Mouse (Mus musculus) macrophage (primary cell): Measurements from ENCODE around the gene Slc36a1. TPM values are rescaled to one million over a fixed set of nuclear protein-coding genes. Genes with fewer than 3 reads are reported as not detected.

Experiments
- H3K27ac ChIP-seq: fragments of 350-480 bp; formaldehyde crosslinking; 2 replicates; pipeline ENCODE4 v1.9.0; 2021
- H3K36me3 ChIP-seq: fragments of 350-480 bp; formaldehyde crosslinking; 2 replicates; pipeline ENCODE4 v1.9.0; 2021; ENCODE audit errors: inconsistent target
- H3K4me3 ChIP-seq: fragments of 350-480 bp; formaldehyde crosslinking; 2 replicates; pipeline ENCODE4 v1.9.0; 2021; ENCODE audit errors: inconsistent target
- H3K79me2 ChIP-seq: fragments of 350-480 bp; formaldehyde crosslinking; 2 replicates; pipeline ENCODE4 v1.9.0; 2021; ENCODE audit errors: inconsistent target
- WGBS: methylation state at CpG from one replicate; pipeline ENCODE4 v1.1.7; 2026; ENCODE audit warnings: inconsistent platforms; ENCODE audit not compliant: missing documents; 5-methylcytosine and 5-hydroxymethylcytosine counted together
- polyA plus RNA-seq: library from polyadenylated mRNA; stranded (reverse); fragments of 250-400 nt; gene quantifications from 3 replicates; pipeline ENCODE4 v1.2.4, GENCODE M21; 2018; ENCODE audit warnings: inconsistent platforms

The Slc36a1 gene
- polyA plus RNA-seq, 1 experiment from 2014 or later, result 25.9 TPM

DNA sequence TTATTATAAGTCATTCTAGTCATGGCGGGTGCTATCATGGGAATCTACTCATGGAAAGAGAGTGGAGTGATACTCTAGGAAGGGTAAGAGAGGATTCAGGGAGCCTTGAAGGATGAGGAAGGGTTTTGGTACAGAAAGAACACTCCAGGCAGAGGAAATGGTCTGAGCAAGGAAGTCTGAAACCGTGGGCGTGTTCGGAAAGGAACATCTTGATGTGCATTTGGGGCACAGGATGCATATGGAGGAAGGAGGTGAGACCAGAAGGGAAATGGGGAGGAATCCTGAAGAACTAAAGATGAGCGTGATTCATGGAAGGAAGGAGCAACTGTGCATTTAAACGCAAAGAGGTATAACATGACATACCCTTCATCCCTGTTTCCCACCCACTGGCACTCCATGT, 64.4 kb downstream of the Slc36a1 start:
- Histone ChIP-seq H3K4me3 (no peak overlapping the region), H3K27ac (no peak overlapping the region), H3K79me2 (no peaks in the 10 kb centered on the region), H3K36me3 (no peaks in the 10 kb centered on the region)
- 69% methylated on average over 6 of the region's 6 CpGs for WGBS

DNA sequence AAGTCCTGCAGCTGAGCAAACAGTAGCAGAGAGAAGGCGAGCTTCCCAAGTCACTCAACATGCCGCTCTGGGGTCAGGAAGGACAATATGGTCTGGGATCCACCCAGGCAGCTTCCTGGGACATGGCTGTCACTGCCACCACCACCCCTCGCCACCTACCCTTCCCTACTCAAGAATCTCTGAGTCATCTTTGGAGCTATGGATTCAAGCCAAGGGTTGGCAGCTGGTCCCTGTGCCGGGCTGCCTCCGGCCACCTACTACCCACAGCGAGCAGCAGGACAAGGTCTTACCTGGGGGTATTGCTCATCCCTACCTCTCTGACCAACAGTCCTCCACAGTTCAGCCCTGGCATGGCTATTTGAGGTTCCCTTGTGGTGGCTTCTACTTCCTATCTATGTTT, 70.6 kb downstream of the Slc36a1 start:
- no peak overlapping the region for H3K27ac ChIP-seq
- WGBS, result 100% methylated on average over 6 of the region's 6 CpGs
- no peak overlapping the region for H3K4me3 ChIP-seq
- H3K36me3 ChIP-seq, result no peaks in the 10 kb centered on the region
- H3K79me2 ChIP-seq, result no peaks in the 10 kb centered on the region

Other genes starting within 250 kb of the Slc36a1 start
- 45.9 to 108 TPM (median 70.5 TPM) in 3 replicates for gene Tnip1, start 241.4 kb upstream of the Slc36a1 start, polyA plus RNA-seq
- gene Anxa6, start 170.9 kb upstream of the Slc36a1 start, polyA plus RNA-seq, result 141 to 262 TPM (median 198 TPM) in 3 replicates
- gene Ccdc69, start 126.2 kb upstream of the Slc36a1 start, polyA plus RNA-seq, result 2.8 to 5.5 TPM (median 3.1 TPM) in 3 replicates
- gene Gm2a, start 106.2 kb upstream of the Slc36a1 start, polyA plus RNA-seq, result 127 to 236 TPM (median 209 TPM) in 3 replicates
- 0.10 TPM in 1 of 3 replicates, not detected in the others for gene Slc36a3, start 52.6 kb upstream of the Slc36a1 start, polyA plus RNA-seq
- gene Slc36a2, start 19.3 kb upstream of the Slc36a1 start, polyA plus RNA-seq, result 0.12 TPM in 1 of 3 replicates, not detected in the others
- gene Fat2, start 132.2 kb downstream of the Slc36a1 start, polyA plus RNA-seq, result not detected in 3 replicates
- gene Sparc, start 218.8 kb downstream of the Slc36a1 start, polyA plus RNA-seq, result 0.30 to 1.5 TPM (median 0.63 TPM) in 3 replicates